Mouse (Mus musculus) lung, postnatal 36 days (tissue): Measurements from ENCODE around the gene Ssx2ip.

Experiments
- DNase-seq: peaks from one replicate; pipeline ENCODE4 v3.0.0; 2022; ENCODE audit warnings: mixed read lengths

The Ssx2ip gene

GRCm38 (mm10) chr3:146404311-146405201 lies at the start of gene Ssx2ip:
Ssx2ip (plus strand) TSS chr3:146404642.
- DNase-seq, result peak; percentile 95

GRCm38 (mm10) chr3:146355146-146355545 lies 49.3 kb upstream of the Ssx2ip start:
- DNase-seq, result no peak

GRCm38 (mm10) chr3:146365471-146365870 lies 39.0 kb upstream of the Ssx2ip start:
- DNase-seq, result no peak

GRCm38 (mm10) chr3:146367058-146367457 lies 37.4 kb upstream of the Ssx2ip start:
- DNase-seq, result no peak

- DNase-seq, result no peak
Observed at GRCm38 (mm10) chr3:146370553-146371095, 33.8 kb upstream of the Ssx2ip start.

- DNase-seq, result no peak
Observed at GRCm38 (mm10) chr3:146371201-146371600, 33.2 kb upstream of the Ssx2ip start.

GRCm38 (mm10) chr3:146374596-146375175 lies 29.8 kb upstream of the Ssx2ip start:
- DNase-seq, result no peak

- DNase-seq, result no peak
Observed at GRCm38 (mm10) chr3:146375224-146375657, 29.2 kb upstream of the Ssx2ip start.

GRCm38 (mm10) chr3:146376337-146377130 lies 27.9 kb upstream of the Ssx2ip start:
- no peak for DNase-seq

GRCm38 (mm10) chr3:146377216-146377615 lies 27.2 kb upstream of the Ssx2ip start:
- DNase-seq, result no peak

- DNase-seq, result no peak
Observed at GRCm38 (mm10) chr3:146378753-146379152, 25.7 kb upstream of the Ssx2ip start.

GRCm38 (mm10) chr3:146379740-146380466 lies 24.5 kb upstream of the Ssx2ip start:
- DNase-seq, result no peak

- no peak for DNase-seq
Observed at GRCm38 (mm10) chr3:146380874-146381273, 23.6 kb upstream of the Ssx2ip start.

GRCm38 (mm10) chr3:146381471-146381870 lies 23.0 kb upstream of the Ssx2ip start:
- DNase-seq, result no peak

- DNase-seq, result no peak
Observed at GRCm38 (mm10) chr3:146386800-146387199, 17.6 kb upstream of the Ssx2ip start.

GRCm38 (mm10) chr3:146392656-146393321 lies 11.7 kb upstream of the Ssx2ip start:
- no peak for DNase-seq

GRCm38 (mm10) chr3:146393641-146394100 lies 10.8 kb upstream of the Ssx2ip start:
- no peak for DNase-seq

- DNase-seq, result no peak
Observed at GRCm38 (mm10) chr3:146396256-146396655, 8.2 kb upstream of the Ssx2ip start.

- no peak for DNase-seq
Observed at GRCm38 (mm10) chr3:146396934-146397333, 7.5 kb upstream of the Ssx2ip start.

- DNase-seq, result no peak
Observed at GRCm38 (mm10) chr3:146397847-146398246, 6.6 kb upstream of the Ssx2ip start.

- no peak for DNase-seq
Observed at GRCm38 (mm10) chr3:146399203-146399602, 5.2 kb upstream of the Ssx2ip start.

- DNase-seq, result peak; percentile 23
Observed at GRCm38 (mm10) chr3:146403770-146404169, 672 bp upstream of the Ssx2ip start.
